Mouse (Mus musculus) left cerebral cortex, postnatal 10 days (tissue): ENCODE results near the gene Nol4l. TPM values are rescaled to one million over a fixed set of nuclear protein-coding genes. Genes with fewer than 3 reads are reported as not detected.
A peak's percentile ranks its signal among the peaks of the same experiment; 100 is the strongest.

Experiments used
- DNase-seq, 2 experiments: peaks; one replicate each; pipeline ENCODE4 v3.0.0; 2021 to 2022; ENCODE audit warnings: low spot score in 2 of 2, mixed read lengths in 1 of 2; ENCODE audit errors: extremely low spot score in 1 of 2
- intact Hi-C: fragments of 180-260 bp; cut with DNase I; formaldehyde crosslinking; loops from one replicate; pipeline ENCODE4 v1.15.1; 2025
- total RNA-seq, 2 experiments: library from RNA; stranded (reverse); gene quantifications; 2 replicates each; pipeline ENCODE4 v1.2.3; 2021

Nol4l gene
- total RNA-seq, 2 experiments from 2014 or later: 55.5 to 62.5 TPM

DNA sequence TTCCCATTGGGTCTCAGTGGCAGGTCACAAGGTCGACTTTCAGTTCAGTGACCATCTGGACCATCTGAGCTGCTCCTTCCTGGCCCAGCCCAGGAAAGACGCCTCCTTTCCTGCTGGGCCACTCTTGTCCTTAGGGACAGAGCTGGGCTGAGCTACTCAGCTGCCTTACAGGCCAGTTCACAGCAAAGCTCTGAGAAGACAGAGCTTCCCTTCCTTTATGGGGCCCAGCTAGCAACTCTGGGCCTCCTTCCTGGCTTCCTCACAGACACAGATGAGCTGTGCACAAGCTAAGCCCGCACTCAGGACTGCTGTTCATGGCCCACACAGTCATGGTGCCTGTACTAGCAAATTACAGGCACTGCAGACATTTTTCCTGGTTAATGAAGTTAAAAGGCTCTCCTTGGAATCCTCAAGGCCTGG lies 71.7 kb downstream of the Nol4l start:
- DNase-seq: peak in 1 of 2 experiments; percentile 56
- intact Hi-C loops: no loop called here

DNA sequence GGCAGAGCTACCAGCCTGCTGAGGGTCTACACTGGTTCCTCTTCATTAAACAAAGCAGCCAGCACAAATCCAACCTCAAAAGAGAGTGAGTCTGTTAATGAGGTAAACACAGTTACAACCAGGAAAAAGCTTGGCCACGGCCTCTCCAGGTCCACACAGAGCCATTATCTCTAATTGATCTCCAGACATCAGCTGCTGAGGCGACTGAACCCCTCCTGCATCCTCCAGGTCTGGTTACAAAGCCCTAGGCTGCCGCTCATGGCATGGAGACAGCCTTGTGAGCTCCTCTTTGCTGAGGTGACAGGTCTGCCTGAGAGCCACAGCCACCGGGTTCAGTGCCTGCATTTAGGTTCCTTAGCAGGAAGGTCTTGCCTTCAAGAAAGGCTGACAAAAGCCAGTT lies 72.3 kb downstream of the Nol4l start:
- DNase-seq: no peak
- intact Hi-C loops: no loop called here

DNA sequence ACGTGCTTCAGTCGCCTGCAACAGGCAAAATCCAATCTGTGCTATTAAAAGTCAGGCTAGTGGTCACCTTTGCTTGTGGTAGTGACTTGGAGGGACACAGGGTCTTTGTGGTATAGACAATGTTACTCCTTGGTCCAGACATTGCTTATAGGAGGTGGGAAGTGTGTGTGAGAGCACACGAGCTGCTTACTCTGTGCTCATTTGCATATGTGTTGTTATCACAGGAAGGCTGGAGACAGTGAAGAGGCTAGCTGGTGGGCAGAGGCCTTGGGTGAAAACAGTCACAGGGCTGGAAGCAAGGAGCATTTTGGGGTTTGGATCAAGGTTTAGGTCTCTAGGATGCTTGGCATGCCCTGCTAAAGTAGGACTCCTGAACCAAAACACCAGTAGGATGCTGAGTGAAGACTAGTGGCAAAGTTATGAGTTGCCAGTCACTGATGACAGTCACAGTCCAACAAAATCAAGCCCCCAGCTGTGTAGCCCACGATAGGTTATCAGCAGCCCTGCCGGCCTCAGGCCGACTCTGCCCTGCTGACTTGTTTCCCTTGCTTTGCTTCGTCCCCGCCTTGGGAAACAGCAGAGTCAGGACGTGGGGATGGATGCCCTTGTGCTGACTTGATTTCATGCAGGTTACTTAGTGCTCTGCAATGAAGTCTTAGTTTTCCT lies 74.8 kb downstream of the Nol4l start:
- intact Hi-C loops: no loop called here
- no peak for DNase-seq

DNA sequence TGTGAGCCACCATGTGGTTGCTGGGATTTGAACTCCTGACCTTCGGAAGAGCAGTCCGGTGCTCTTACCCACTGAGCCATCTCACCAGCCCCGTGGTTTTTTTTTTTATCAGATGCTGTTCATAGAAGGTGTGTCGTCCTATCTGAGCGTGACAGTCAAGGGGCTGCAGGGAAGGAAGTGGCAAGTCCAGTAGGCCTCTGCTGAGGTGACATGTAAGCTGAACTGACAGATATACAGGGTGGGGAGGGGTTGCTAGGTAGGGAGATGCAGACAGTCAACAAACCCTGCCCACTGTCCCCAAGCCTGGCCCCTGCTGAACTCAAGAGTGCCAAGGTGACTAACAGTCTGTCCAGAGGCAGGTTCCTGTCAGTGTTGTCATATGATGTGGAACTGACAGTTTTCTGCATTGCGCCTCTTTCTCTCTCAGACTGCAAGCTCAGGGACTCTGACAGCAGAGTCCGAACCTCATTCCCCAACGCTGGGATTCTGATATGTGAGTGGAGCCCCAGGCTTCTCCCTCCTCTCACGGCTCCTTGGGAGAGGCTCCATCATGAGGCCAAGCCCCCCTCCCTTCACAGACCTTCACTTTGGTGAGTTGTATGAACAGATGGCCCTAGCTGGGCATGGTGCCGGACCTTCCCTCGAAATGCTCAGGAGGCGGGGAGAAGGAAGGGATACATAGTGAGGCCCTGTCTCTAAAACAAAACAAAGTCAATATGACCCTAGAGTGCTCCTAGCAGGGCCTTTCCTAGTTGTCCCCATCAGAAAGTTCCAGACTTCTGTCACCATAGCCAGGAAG lies 75.6 kb downstream of the Nol4l start:
- intact Hi-C loops: no loop called here
- no peak for DNase-seq

DNA sequence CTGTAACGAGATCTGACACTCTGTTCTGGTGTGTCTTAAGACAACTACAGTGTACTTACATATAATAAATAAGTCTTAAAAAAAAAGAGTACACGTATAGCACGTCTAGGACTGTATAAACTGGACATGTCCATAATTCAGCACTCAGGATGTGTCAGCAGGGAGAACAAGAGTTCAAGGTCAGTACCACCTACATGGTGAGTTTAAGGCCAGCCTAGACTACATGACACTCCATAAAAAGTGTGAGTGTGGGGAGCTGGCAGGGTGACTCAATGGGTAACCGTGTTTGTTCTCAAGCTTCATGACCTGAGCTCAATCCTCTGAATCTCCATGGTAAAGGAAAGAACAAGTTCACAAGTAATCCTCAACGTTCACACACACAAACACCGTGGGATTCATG lies 81.3 kb downstream of the Nol4l start:
- DNase-seq: no peak
- intact Hi-C loops: no loop called here

DNA sequence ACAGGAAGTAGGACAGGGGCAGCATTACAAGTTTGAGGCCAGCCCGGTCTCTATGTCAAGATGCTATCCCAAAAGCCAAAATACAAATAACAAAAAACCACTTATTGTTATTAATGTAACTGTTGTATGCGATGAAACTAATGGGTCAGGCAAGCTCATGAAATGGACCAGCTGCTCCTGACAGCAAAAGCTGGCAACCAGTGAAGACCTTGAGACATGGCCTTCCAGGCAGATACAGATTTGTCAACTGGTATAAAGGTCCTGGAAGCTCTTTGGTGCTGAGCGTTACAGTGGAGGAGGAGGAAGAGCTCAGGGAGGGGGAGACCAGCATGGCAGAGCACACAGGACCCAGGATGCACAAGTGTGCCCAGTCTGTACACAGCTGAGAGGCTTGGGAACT lies 82.1 kb downstream of the Nol4l start:
- no peak for DNase-seq
- intact Hi-C loops: no loop called here

DNA sequence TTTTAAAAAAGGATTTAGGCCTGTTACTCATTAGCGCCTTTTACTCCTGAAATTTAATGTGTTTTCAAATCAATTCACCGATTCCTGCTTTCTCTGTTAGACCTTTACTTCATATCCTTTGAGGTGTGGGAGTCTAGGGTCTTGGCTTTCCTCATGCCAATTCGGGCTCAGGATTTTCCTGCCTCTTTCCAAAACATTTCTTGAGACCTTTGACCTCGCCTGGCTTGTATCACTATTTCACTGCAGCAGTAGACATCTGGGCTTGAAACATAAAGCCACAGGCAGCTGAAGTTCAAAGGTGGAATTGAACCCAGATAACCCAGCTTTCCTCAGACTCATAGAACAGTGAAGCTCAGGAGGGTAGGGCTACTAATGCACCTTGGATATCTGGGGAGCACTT lies 83.3 kb downstream of the Nol4l start:
- intact Hi-C loops: no loop called here
- no peak for DNase-seq

DNA sequence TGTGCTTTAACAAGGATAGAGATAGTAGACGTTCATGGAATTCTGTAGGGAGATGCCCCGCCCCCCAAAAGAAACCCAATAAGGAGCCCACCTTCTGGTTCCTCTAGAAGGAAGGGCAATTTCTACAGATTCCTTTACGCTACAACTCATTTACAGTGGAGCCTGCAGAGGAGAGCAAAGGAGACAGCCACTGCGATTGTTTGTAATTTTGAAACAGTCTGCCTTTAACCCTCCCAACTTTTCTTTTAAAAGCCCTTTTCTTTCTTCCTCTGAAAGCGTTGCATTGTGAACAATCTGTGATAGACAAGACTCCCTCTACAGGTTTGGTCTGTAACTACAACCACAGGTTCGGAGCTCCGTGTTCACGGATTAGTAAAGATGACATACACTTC lies 83.8 kb downstream of the Nol4l start:
- intact Hi-C loops: no loop called here
- DNase-seq: peak; percentile 36 to 79

DNA sequence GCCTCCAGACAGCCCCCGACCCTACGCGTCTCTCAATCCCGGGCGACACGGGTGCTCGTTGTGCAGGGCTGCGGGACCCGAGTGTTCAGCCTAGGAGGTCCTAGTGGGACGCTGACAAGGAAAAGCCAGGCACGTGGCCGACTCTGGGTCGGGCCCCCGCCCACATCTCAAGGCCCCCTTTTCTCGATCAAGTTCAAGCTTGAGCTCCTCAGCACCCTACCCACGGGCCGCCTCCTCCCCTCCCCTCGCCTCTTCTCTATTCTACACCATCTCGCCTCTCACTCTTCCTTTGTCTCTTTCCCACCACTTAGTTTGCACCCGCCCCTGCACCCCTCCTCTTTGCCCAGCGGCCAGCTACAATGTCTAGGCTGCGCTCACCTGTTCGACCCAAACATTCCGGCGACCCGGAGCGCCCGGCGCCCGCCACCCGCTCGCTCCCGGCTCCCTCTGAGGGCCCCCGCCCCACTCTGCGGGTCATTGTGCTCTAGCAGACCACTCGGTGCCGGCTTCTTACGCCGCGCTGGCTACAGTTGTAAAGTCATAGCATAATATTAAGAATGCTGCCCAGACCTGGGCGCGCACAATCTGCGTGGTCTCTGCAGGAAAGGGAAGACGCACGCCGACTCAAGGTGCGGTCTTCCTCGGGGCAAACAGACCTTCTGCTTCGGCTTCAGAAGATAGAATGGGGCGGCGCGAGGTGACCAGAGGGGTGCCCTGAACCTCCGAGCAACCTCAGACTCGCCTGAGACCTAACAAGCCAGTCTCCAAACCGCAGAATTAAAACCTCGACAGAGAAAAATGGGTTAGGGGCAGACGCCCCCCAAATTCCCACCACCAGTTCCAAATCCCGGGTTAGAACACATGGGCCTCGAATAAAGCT lies 84.4 kb downstream of the Nol4l start:
- intact Hi-C loops: no loop called here
- DNase-seq: peak in 1 of 2 experiments; percentile 47

DNA sequence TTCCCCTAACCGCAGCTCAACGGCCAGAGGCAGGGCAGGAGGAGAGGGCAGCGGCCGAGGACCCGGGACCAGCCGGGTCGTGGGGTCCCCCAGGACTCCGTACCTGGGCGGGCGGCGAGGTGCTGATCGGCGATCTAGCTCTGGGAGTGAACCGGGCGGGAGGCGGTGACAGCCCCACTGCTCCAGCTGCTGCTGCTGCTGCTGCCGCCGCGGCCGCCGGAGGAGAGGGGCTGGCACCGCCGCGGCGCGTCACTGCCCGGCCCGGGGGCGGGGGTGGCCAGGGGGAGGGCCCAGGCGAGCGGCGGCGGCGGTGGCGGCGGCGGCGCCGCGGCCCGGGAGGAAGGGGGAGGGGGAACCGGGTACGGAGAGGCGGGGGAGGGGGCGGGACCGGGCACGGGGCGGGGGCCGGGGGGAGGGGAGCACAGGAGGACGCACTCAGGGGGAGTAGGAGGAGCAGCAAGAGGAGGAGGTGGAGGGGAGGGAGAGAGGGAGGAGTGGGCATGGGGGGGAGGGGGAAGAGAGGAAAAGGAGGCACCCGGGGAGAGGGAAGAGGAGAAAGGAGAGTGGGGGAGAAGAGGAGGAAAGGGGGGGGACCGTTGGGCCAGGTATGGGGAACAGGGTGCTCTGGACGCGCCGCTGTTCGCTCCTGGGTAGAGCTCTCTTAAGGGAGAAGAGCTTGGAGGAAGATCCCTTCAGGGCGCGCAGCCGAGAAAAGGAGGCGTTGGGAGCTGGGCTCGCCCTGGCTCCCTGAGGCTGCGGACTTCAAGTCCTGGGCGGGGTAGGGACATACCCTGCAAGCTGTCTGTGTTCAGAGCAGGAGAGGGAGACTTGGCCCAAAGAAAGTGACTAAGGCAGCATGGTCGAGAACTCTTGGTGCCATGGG lies 85.3 kb downstream of the Nol4l start:
- intact Hi-C loops: no loop called here
- peak in 1 of 2 experiments; percentile 88 for DNase-seq

DNA sequence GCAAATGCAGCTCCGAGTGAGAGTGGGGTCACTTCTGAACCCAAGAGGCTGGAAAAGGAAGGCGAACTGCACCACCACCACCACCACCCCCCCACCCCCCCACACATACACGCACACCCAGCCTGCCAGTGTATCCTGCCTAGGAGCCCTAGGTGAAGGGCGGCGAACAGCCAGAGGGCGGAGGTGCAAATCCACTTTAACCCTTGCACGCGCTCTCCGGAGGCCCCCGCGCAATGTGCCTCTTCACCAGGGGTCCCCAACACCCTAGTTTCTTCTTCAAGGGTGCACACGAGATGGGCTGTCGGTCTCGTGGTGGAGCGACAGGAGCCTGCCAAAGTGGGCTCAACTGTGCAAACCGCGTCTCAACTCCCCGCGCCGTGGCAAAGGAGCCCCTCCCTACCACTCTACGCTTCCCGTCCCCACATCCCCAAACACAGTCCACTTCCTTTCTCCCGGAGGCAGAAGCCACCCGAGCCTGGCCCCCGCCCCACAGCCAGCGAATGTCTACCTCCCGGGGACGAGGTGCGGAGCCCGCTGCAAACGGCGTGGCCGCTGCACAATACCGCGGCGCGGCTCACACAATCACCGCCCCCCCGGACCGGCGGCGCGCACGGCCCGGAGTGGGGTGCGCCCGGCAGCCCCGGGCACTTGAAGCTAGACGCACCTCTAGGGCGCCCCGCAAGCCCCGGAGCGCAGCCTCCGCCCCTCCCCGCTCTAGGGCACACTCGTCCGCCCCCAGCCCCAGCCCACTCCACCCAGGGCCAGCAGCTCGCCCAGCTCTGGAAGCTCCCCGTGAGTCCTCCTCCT lies 86.1 kb downstream of the Nol4l start:
- DNase-seq: peak in 1 of 2 experiments; percentile 70
- intact Hi-C loops: no loop called here

DNA sequence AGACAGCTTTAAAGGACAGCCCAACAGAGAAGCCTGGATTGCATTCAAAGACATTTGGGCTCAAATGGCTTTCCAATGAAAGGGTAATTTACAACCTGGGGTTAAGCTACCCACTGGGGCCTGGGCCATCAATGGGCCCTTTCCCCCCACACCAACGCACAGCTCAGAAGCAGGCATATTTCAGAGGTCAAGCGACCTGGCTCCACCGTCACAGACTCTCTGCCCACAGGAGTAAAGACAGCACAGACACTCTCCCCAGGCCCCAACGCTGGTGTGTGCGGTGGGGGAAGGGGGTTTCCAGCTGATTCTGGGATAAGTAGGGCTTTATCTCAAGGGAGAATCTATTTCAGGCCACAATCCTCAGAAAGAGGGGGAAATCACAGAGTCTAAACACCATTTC lies 87.1 kb downstream of the Nol4l start:
- peak in 1 of 2 experiments; percentile 32 for DNase-seq
- intact Hi-C loops: no loop called here

DNA sequence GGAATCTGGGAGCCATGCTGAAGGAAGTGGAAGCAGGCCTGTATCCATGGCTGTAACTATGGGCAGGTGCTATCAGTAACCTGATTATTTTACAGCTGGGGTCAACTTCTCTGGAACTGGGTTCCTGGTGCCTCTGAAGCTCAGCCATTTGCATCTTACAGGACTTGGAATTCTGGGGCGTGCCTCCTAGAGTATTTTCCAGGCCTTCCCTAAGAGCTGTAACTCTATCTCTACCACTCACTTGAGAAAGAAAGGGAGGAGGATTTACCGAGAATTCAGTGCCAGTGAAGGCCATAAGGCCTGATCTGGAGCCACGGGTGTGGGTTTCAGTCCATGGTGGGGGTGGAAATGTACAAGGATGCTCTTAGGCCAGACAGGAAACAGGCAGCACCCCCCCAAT lies 88.5 kb downstream of the Nol4l start:
- intact Hi-C loops: no loop called here
- no peak for DNase-seq

DNA sequence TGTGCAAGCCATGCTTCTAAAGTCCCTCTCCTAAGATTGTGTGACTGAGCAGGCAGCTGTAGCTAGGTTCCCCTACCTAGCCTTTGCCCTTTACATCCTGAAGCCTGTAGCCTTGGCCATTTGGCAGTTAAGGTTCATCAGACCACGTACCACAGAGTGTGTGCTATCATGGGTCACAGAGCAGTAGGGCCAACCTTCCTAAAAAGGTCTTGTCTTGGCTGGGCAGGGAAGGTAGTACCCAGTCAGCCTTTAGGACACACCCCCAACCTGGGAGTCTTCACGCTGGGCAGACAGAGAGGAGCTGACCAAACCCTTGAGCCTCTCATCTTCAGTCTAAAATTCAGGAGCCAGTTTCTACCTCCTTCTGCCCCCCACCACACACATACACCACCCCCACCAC lies 89.0 kb downstream of the Nol4l start:
- no peak for DNase-seq
- intact Hi-C loops: no loop called here

DNA sequence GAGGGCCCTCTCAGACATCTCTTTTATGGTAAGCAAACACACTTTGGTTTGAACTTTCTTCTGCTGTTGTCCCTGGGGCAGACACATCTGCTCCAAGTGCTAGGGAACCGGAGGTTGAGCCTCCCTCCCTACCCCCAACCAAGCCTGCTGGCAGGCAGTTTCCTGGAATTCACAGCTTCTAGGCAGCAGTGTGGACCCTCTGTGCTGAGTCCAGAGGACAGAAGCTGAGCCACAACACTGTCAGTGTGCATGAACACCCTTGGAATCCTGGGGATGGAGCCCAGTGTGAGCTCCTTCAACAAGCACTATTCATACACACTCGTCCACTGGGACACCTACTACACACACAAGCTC lies 92.5 kb downstream of the Nol4l start:
- DNase-seq: peak in 1 of 2 experiments; percentile 58
- intact Hi-C loops: no loop called here

DNA sequence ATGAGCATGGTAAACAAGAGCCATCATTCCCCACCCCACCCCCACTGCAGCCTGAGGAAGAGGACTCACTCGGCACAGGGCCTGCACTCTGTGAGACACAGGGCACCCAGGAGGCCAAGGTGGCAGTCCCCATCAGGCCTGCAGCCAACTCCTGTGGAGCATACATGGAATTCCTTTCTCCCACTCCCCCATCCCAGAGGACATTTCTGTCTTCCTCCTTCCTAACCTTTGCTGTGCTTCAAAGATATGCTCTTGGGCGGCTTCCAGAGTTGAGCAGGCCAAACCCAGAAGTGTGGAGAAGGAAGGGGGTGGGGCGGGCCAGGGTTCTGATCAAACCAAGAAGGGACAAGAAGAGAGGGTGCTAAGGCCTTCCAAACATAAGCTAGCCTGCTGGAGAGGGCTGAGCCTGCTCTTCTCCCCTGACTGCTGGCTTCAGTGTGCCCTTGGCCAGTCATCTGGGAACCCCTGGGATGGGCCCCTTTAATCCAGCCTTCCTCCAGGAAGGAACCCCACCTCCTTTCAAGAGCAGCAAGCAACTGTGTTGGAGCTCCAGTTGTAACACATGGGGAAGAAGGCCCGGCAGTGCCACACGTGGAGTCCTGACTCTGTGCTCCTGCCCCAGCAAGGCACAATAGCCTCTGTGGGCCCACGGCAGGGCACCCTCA lies 93.0 kb downstream of the Nol4l start:
- peak in 1 of 2 experiments; percentile 84 for DNase-seq
- intact Hi-C loops: no loop called here
